Mouse (Mus musculus): ENCODE measurements around the gene Crbn.

The Crbn gene

DNA sequence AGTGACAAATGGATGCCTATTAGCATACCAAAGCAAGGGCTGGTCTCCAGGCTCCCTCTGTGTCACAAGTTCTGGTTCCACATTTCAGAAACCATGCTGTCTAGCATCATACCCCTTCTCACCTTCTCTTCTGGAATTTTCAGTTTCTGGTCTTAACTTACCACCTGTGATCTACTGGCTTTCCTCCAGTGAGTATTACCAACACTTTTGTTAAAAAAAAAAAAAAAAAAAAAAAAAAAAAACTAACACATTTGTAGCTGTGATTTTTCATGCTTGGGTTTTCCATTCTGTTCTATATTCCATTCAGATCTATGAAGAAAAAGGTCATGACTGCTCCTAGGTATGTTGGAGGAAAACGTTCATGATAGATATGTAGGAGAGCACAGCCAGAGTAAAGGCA, 34.0 kb downstream of the Crbn start:
- no peak for DNase-seq (ENCODE audit: low spot score in 2 of 2)

- no peak for DNase-seq (ENCODE audit: low spot score in 2 of 2)
Measured at GRCm38 (mm10) chr6:106761486-106761885, 38.4 kb downstream of the Crbn start.

GRCm38 (mm10) chr6:106760473-106761218, 39.2 kb downstream of the Crbn start:
- DNase-seq (ENCODE audit: low spot score in 2 of 2): no peak

GRCm38 (mm10) chr6:106758299-106758698, 41.6 kb downstream of the Crbn start:
- DNase-seq (ENCODE audit: low spot score in 2 of 2): no peak

- DNase-seq (ENCODE audit: low spot score in 2 of 2): no peak
Measured at GRCm38 (mm10) chr6:106750291-106750690, 49.6 kb downstream of the Crbn start.

GRCm38 (mm10) chr6:106748887-106749388, 50.9 kb downstream of the Crbn start, which contains the start of gene Il5ra:
Gene Il5ra (minus strand): TSS chr6:106749037.
- no peak for DNase-seq (ENCODE audit: low spot score in 2 of 2)

- no peak for DNase-seq (ENCODE audit: low spot score in 2 of 2)
Measured at GRCm38 (mm10) chr6:106747804-106748203, 52.1 kb downstream of the Crbn start.

DNA sequence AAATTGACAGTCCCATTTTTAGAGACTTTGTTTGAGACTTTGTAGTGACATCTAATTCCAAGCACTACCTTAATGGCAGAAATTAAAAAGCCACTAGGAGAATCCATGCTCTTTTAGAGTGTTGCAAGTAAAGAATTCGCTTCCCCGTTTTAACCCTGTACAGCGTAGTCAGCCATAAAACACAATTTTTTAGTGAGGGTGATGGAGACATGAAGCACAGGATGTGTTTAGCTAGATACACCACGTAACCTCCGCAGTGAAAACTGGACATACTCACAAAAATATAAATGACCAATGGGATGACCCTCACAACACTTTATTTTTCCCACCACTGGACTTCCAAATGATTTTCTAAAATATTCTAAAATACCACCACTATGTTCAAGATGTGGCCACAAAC, 52.6 kb downstream of the Crbn start:
- DNase-seq (ENCODE audit: low spot score in 2 of 2): no peak

DNA sequence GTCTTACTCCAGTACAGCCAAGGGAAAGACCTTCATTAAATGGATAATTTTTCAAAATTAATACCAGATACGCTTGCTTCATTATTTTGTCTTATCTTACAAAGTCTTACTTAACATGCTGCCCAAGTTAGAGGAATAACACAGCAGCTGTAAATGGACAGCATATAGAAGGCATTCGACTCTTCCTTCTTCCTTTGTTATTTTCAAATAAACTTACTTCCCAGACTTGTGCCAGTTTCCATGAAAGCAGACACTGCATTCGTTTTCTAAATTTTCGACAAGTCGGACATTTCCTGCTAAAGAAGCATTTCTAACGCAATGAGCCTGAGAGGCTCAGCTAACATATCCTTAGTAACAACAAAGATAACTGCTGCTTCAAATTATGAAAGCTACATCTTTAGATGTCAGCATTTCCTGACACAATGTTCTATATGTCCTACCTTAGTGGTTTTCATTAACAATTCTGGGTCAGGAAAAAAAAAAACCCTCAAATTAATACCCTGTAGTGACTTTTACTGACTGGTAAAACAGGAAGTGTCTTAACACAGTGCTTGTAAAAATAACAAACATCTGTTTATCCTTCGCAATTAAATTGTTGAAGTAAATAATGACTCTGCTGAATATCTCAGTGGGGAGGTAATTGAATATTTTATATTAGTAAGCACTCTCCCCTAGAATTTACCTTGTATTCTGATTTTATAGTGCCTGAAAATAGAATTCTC, 54.0 kb downstream of the Crbn start:
- no peak for DNase-seq (ENCODE audit: low spot score in 2 of 2)

DNA sequence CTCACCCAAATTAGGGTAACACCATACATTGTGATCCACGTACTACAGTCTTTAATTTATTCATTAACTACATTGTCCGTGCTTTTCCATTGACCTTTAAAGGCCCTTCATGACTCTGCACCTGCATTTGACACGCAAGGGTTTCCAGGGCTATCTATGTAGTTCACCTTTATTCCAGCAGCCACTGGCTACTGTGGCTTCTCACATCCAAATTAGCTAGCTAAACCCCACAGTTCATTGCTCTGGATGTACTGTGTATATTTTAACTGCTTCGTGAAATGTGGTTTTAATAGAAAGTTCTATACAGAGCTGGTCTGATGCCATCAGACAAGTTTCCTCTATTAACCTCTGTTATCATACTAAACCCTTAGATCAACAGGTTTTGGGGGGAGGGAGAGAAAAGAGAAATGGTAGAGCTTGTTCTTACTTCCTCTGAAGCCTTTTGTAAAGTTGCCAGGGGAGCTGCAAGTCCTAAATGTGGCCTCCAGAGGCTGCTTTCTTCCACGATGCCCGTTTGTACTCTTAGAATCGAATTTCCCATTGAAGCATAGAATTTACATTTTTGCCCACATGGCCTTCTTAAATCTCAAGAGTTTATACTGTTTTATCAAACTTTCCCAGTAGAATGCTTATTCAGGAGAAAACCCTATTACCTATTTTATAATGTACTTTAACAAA, 56.2 kb downstream of the Crbn start:
- DNase-seq (ENCODE audit: low spot score in 2 of 2): no peak

- no peak for DNase-seq (ENCODE audit: low spot score in 2 of 2)
Measured at GRCm38 (mm10) chr6:106740244-106740825, 59.5 kb downstream of the Crbn start.

DNA sequence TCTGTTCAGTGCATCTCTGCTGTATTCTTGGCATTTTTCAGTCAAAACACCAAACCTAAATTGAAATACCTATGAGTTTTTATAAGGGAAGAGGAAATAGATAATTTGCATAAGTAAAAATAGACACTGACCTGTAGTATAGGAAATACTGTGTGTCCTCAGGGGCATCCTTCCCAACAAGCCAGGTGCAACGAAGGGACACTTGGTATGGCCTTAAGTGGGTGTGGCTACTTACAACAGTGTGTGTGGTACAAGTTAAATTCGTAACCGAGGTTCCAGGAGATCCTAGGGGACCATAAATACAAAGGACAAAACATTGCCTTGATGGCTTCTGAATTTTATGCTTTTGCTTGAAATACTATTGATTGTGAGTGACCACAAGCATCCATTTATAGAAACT, 61.6 kb downstream of the Crbn start:
- DNase-seq (ENCODE audit: low spot score in 2 of 2): no peak

DNA sequence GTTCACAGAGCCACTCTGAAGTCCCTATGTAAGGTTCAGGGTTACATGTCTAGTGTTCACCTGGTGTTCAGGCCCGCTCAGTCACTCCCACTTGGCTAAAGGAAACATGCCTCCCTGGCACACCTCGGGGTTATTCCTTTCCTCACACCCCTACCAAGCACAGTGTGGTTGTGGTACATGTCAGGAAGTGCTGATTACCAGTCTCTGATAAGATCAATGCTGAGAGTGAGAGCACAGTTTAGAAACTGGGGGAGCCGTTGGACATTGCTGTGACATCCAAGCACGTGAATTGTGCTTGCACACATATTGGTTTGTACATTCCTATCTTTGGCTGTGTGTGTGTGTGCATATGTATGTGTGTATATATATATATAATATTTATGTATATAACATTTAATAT, 67.3 kb downstream of the Crbn start:
- no peak for DNase-seq (ENCODE audit: low spot score in 2 of 2)

Data from urinary bladder, postnatal 4 days (tissue).